In the genomic region with DNA sequence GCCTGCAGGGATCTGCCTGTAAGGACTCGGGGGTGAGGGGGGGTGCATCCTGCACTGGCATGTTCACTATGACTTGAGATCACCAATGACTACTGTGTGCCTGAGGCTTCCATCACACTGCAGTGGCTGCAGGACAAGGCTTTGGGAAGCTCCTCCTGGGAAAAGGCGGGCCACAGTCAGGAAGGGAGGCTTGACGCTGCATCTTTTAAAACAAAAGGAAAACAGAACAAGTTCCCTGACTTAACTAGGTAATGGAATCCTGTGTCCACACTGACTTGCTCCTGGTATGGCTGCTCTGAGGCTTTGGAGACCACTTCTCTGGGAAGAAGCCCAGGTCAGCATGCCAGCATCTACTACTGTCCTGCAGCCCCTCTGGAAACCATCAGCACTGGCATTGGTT, we compare ENCODE assay signal across 25 mouse cellular contexts.
DNase-seq lines count a peak whose midpoint lies in the region; ATAC-seq and TF ChIP-seq lines count a peak whose summit lies in the region.
"Had no signal": no experiment of that assay in that cellular context is flagged by ENCODE, and none has a peak within 500 bp of the region (broad histone marks: within the 10 kb centered on the region; RNA-seq: fewer than 3 reads in every experiment).

No protein-coding gene starts in this region.

- WGBS in heart, embryonic 16.5 days = 70% methylated on average over 3 of the region's 3 CpGs
- 80% methylated on average over 3 of the region's 3 CpGs for WGBS in limb, embryonic 13.5 days
- WGBS in limb, embryonic 10.5 days = 82% methylated on average over 3 of the region's 3 CpGs

- H3K9ac ChIP-seq in heart, embryonic 16.5 days (ENCODE audit: low read length) = no peak overlapping the region
- no peak overlapping the region for H3K9ac ChIP-seq in limb, embryonic 13.5 days
- H3K9ac ChIP-seq: embryonic facial prominence, embryonic 15.5 days; liver, embryonic 12.5 days; liver, postnatal 0 days; midbrain, embryonic 12.5 days had no signal

- intact Hi-C loops in gastrocnemius, adult 2 months (cut with DNase I) = no loop called here
- intact Hi-C loops in gastrocnemius, postnatal 14 days (cut with DNase I; ENCODE audit: low total_unique reads) = no loop called here
- intact Hi-C loops in heart, postnatal 10 days (cut with DNase I) = no loop called here

- H3K4me1 ChIP-seq in heart, embryonic 16.5 days (ENCODE audit: control insufficient read depth, insufficient read depth, low read length) = peaks cover 5% of the 10 kb centered on the region
- no peaks in the 10 kb centered on the region for H3K4me1 ChIP-seq in limb, embryonic 13.5 days
- no peaks in the 10 kb centered on the region for H3K4me1 ChIP-seq in limb, embryonic 10.5 days
- H3K4me1 ChIP-seq: embryonic facial prominence, embryonic 15.5 days; hindbrain, embryonic 13.5 days; midbrain, embryonic 12.5 days had no signal

- H3K9me3 ChIP-seq in heart, embryonic 16.5 days (replicated peaks; ENCODE audit: control insufficient read depth, low read length) = no peaks in the 10 kb centered on the region
- H3K9me3 ChIP-seq in limb, embryonic 13.5 days = no peaks in the 10 kb centered on the region
- no peaks in the 10 kb centered on the region for H3K9me3 ChIP-seq in limb, embryonic 10.5 days (replicated peaks)
- H3K9me3 ChIP-seq: embryonic facial prominence, embryonic 10.5 days; embryonic facial prominence, embryonic 15.5 days; hindbrain, embryonic 13.5 days; liver, embryonic 12.5 days; midbrain, embryonic 12.5 days had no signal

- H3K4me3 ChIP-seq in gastrocnemius, adult 2 months = no peak overlapping the region
- H3K4me3 ChIP-seq in heart, embryonic 16.5 days (ENCODE audit: low read length) = no peak overlapping the region
- no peak overlapping the region for H3K4me3 ChIP-seq in limb, embryonic 13.5 days
- H3K4me3 ChIP-seq in limb, embryonic 10.5 days = no peak overlapping the region
- H3K4me3 ChIP-seq: embryonic facial prominence, embryonic 10.5 days; embryonic facial prominence, embryonic 15.5 days; hindbrain, embryonic 13.5 days; left cerebral cortex, adult 2 months; liver, embryonic 12.5 days; midbrain, embryonic 12.5 days had no signal

- H3K27me3 ChIP-seq in heart, embryonic 16.5 days (ENCODE audit: control insufficient read depth, insufficient read depth, low read length) = no peaks in the 10 kb centered on the region
- H3K27me3 ChIP-seq in limb, embryonic 13.5 days = no peaks in the 10 kb centered on the region
- no peaks in the 10 kb centered on the region for H3K27me3 ChIP-seq in limb, embryonic 10.5 days (ENCODE audit: low read depth, poor library complexity, severe bottlenecking)
- H3K27me3 ChIP-seq: embryonic facial prominence, embryonic 15.5 days; hindbrain, embryonic 13.5 days; liver, embryonic 12.5 days; midbrain, embryonic 12.5 days; Patski had no signal

- no peak overlapping the region for H3K4me2 ChIP-seq in heart, embryonic 16.5 days (ENCODE audit: low read depth, low read length)
- H3K4me2 ChIP-seq in limb, embryonic 13.5 days (replicated peaks) = no peak overlapping the region
- H3K4me2 ChIP-seq: embryonic facial prominence, embryonic 15.5 days; hindbrain, embryonic 13.5 days; liver, embryonic 12.5 days; midbrain, embryonic 12.5 days had no signal

- H3K27ac ChIP-seq in gastrocnemius, adult 2 months = 0 out of 2 replicates have a peak overlapping the region, but pooled peaks have one; percentile 5
- H3K27ac ChIP-seq in heart, embryonic 16.5 days (ENCODE audit: low read length) = peak overlapping the region; percentile 23; the same call in 1 of the 2 replicates
- H3K27ac ChIP-seq in limb, embryonic 13.5 days = peak overlapping the region; percentile 33; the same call in 1 of the 2 replicates
- no peak overlapping the region for H3K27ac ChIP-seq in limb, embryonic 10.5 days
- H3K27ac ChIP-seq: embryonic facial prominence, embryonic 10.5 days; embryonic facial prominence, embryonic 15.5 days; hindbrain, embryonic 13.5 days; left cerebral cortex, adult 2 months; liver, embryonic 12.5 days had no signal

- no peak for DNase-seq in gastrocnemius, adult 2 months
- no peak for DNase-seq in gastrocnemius, postnatal 14 days
- no peak for DNase-seq in heart, postnatal 10 days
- DNase-seq in limb, embryonic 10.5 days (ENCODE audit: low spot score) = no peak
- no peak for DNase-seq in yolk sac, embryonic 10.5 days (ENCODE audit: low spot score)
- DNase-seq: adrenal gland, postnatal 10 days; cerebellum, adult 8-10 months; cerebellum, postnatal 25 days; kidney, adult 11 months; kidney, postnatal 14 days; liver, postnatal 0 days; lung, postnatal 36 days; right cerebral cortex, postnatal 25 days; thymus, adult 18-20 months; thymus, postnatal 25 days had no signal

- no peak for TF ChIP-seq CTCF in gastrocnemius, adult 2 months (IDR thresholded peaks at IDR 0.05)

- H3K36me3 ChIP-seq in heart, embryonic 16.5 days (ENCODE audit: control insufficient read depth, insufficient read depth) = peaks cover 29% of the 10 kb centered on the region
- peaks cover 74% of the 10 kb centered on the region for H3K36me3 ChIP-seq in limb, embryonic 13.5 days
- peaks cover 82% of the 10 kb centered on the region for H3K36me3 ChIP-seq in limb, embryonic 10.5 days

- ATAC-seq in heart, embryonic 16.5 days (replicated peaks; ENCODE audit: extremely low read depth, insufficient read depth, low FRiP score) = no peak
- no peak for ATAC-seq in limb, embryonic 13.5 days (ENCODE audit: low FRiP score, low read depth)
- ATAC-seq: forebrain, embryonic 16.5 days; liver, embryonic 12.5 days; liver, postnatal 0 days; Patski had no signal
